Mouse (Mus musculus) forelimb bud, embryonic 11.5 days (tissue): ENCODE measurements around the gene Pwwp2b.

Experiments
- DNase-seq: peaks from one replicate; pipeline ENCODE4 v3.0.0-alpha.2; 2012; ENCODE audit warnings: low read depth, low spot score

The Pwwp2b gene

GRCm38 (mm10) chr7:139296552-139297100 is 48.3 kb downstream of the Pwwp2b start:
- DNase-seq, result peak; percentile 42

- peak; percentile 30 for DNase-seq
Observed at GRCm38 (mm10) chr7:139298446-139298845, 50.2 kb downstream of the Pwwp2b start.

GRCm38 (mm10) chr7:139299424-139299823 is 51.1 kb downstream of the Pwwp2b start:
- peak; percentile 81 for DNase-seq

GRCm38 (mm10) chr7:139300423-139300822 is 52.1 kb downstream of the Pwwp2b start:
- DNase-seq, result no peak

GRCm38 (mm10) chr7:139301505-139301904 is 53.2 kb downstream of the Pwwp2b start:
- DNase-seq, result no peak

- no peak for DNase-seq
Observed at GRCm38 (mm10) chr7:139302314-139302713, 54.0 kb downstream of the Pwwp2b start.

GRCm38 (mm10) chr7:139303280-139304011 is 55.2 kb downstream of the Pwwp2b start:
- DNase-seq, result peak; percentile 85

- no peak for DNase-seq
Observed at GRCm38 (mm10) chr7:139304322-139304721, 56.0 kb downstream of the Pwwp2b start.

GRCm38 (mm10) chr7:139307056-139307455 is 58.8 kb downstream of the Pwwp2b start:
- DNase-seq, result no peak

GRCm38 (mm10) chr7:139308140-139308895 is 60.0 kb downstream of the Pwwp2b start:
- DNase-seq, result no peak

GRCm38 (mm10) chr7:139309106-139309505 is 60.8 kb downstream of the Pwwp2b start:
- no peak for DNase-seq

GRCm38 (mm10) chr7:139310487-139310951 is 62.2 kb downstream of the Pwwp2b start:
- DNase-seq, result peak; percentile 49

GRCm38 (mm10) chr7:139312686-139313085 is 64.4 kb downstream of the Pwwp2b start:
- DNase-seq, result no peak

GRCm38 (mm10) chr7:139313413-139313812 is 65.1 kb downstream of the Pwwp2b start:
- no peak for DNase-seq

GRCm38 (mm10) chr7:139314716-139315115 is 66.4 kb downstream of the Pwwp2b start:
- DNase-seq, result no peak

- DNase-seq, result peak; percentile 53
Observed at GRCm38 (mm10) chr7:139319006-139319411, 70.7 kb downstream of the Pwwp2b start.
